Mouse (Mus musculus): Measurements from ENCODE around the gene Ddi2. TPM values are rescaled to one million over a fixed set of nuclear protein-coding genes. Genes with fewer than 3 reads are reported as not detected.

The Ddi2 gene
- total and polyA plus RNA-seq, 2 experiments from 2014 or later: 11.5 to 32.8 TPM

DNA sequence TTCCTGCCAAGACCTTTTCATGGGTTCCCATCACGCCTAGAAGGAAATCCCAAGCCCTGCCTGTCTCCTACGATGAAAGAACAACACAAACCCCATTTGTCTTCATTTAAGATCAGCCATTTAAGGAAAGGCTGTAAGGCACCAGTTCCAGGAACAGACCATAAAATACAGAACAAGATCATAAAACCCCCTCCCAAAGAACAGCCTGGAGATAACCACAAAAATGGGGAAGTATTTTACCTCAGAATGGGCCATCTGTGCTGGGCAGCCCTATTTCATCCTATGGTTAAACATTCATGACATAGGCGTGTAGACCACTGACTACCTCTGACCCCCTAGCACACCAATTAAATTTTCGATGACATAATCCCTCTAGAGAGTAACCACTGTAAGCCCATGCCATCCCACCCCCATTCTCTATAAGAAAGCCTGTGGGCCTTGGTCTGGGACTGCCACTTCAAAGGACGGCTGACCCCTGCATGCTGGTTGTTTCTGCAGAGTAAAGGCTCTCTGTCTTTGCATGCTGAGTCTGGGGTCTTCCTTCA lies 9.5 kb downstream of the Ddi2 start:
- no peak for DNase-seq (ENCODE audit: low spot score)
- no peak for TF ChIP-seq CTCF (IDR thresholded peaks at IDR 0.05; ENCODE audit: low read depth)
- TF ChIP-seq EP300 (IDR thresholded peaks at IDR 0.05; ENCODE audit: low read depth): no peak
- Histone ChIP-seq H3K27me3 (ENCODE audit: control insufficient read depth, insufficient read depth, low read length) (no peaks in the 10 kb centered on the region), H3K4me2 (ENCODE audit: low read depth, low read length) (no peak overlapping the region), H3K9ac (replicated peaks; ENCODE audit: low read depth, low read length) (no peak overlapping the region), H3K27ac (ENCODE audit: low read depth) (no peak overlapping the region), H3K4me3 (ENCODE audit: low read depth, low read length) (no peak overlapping the region), H3K4me1 (ENCODE audit: control insufficient read depth, insufficient read depth) (peaks cover 18% of the 10 kb centered on the region; the same call in 1 of the 2 replicates), H3K36me3 (replicated peaks; ENCODE audit: control insufficient read depth, insufficient read depth, low read length) (peaks cover 45% of the 10 kb centered on the region), H3K9me3 (replicated peaks; ENCODE audit: control insufficient read depth, low read length) (no peaks in the 10 kb centered on the region)
- no peak for ATAC-seq (ENCODE audit: insufficient read depth, low read depth)
- 81% methylated on average over 5 of the region's 5 CpGs for WGBS

DNA sequence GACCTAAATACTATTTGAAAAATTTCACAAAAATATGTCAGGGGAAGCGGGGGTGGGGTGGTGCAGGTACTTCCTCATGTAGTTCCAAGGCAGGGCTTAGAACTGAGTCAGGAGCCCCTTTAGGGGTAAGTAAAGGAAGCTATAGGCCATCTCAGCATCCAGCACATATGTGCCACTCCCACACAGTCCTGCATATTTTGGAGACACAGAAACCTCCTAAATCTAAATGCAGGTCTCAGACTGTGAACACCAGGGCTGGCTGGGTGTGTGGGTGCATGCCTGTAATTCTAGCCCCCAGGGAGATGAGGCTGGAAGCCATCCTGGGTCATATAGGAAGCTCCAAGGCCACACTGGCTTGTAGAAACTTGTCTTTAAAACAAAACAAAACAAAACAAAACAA lies 12.0 kb downstream of the Ddi2 start:
- no peak for ATAC-seq (ENCODE audit: insufficient read depth, low read depth)
- H3K9me3 ChIP-seq (replicated peaks; ENCODE audit: control insufficient read depth, low read length): no peaks in the 10 kb centered on the region
- H3K27ac ChIP-seq (ENCODE audit: low read depth): no peak overlapping the region
- peaks cover 14% of the 10 kb centered on the region; the same call in 1 of the 2 replicates for H3K4me1 ChIP-seq (ENCODE audit: control insufficient read depth, insufficient read depth)
- no peaks in the 10 kb centered on the region for H3K27me3 ChIP-seq (ENCODE audit: control insufficient read depth, insufficient read depth, low read length)
- no peak overlapping the region for H3K4me3 ChIP-seq (ENCODE audit: low read depth, low read length)
- no peak overlapping the region for H3K4me2 ChIP-seq (ENCODE audit: low read depth, low read length)
- H3K9ac ChIP-seq (replicated peaks; ENCODE audit: low read depth, low read length): no peak overlapping the region
- TF ChIP-seq CTCF (IDR thresholded peaks at IDR 0.05; ENCODE audit: low read depth): no peak
- TF ChIP-seq EP300 (IDR thresholded peaks at IDR 0.05; ENCODE audit: low read depth): no peak
- 92% methylated on average over 1 of the region's 1 CpGs for WGBS
- DNase-seq (ENCODE audit: low spot score): no peak
- peaks cover 67% of the 10 kb centered on the region for H3K36me3 ChIP-seq (replicated peaks; ENCODE audit: control insufficient read depth, insufficient read depth, low read length)

DNA sequence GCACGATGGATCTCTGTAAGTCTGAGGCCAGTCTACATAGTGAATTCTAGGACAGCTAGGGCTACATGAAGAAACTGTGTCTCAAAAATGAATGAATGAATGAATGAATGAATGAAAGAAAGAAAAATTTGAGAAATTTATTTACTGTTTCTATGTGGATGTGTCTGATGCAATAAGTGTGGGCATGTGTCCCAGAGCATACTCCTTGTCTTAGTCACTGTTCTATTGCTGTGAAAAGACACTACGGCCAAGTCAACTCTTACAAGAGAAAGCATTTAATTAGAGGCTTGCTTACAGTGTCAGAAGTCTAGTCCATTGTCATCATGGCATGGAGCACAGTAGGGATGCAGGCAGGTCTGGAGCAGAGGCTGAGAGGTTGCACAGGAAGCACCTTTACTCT lies 14.2 kb downstream of the Ddi2 start:
- DNase-seq (ENCODE audit: low spot score) (no peak), ATAC-seq (ENCODE audit: insufficient read depth, low read depth) (no peak)
- Histone ChIP-seq H3K4me1 (ENCODE audit: control insufficient read depth, insufficient read depth) (no peaks in the 10 kb centered on the region), H3K27ac (ENCODE audit: low read depth) (no peak overlapping the region), H3K4me2 (ENCODE audit: low read depth, low read length) (no peak overlapping the region), H3K27me3 (ENCODE audit: control insufficient read depth, insufficient read depth, low read length) (no peaks in the 10 kb centered on the region), H3K36me3 (replicated peaks; ENCODE audit: control insufficient read depth, insufficient read depth, low read length) (peaks cover 89% of the 10 kb centered on the region), H3K4me3 (ENCODE audit: low read depth, low read length) (no peak overlapping the region), H3K9ac (replicated peaks; ENCODE audit: low read depth, low read length) (no peak overlapping the region), H3K9me3 (replicated peaks; ENCODE audit: control insufficient read depth, low read length) (no peaks in the 10 kb centered on the region)
- TF ChIP-seq CTCF (IDR thresholded peaks at IDR 0.05; ENCODE audit: low read depth) (no peak), EP300 (IDR thresholded peaks at IDR 0.05; ENCODE audit: low read depth) (no peak)
- 90% methylated on average over 2 of the region's 2 CpGs for WGBS

DNA sequence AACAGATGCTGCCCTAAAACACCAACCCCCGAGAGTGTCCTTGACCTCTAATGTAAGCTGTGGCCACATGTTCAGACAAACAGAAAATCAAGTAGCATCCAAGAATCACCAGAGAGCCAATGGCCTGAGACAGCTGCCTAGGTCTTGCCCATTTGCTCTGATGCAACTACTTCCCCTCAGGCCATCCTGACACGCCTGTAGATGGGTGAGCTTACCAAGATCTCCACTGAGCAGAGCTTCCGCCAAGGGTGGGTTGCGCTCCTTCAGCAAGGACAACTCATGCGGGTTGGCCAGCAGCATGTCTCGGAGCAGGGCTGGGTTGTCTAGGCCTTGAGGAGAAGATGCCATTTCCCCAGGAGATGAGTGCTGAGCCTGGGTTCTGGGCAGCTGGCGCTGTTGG lies 15.2 kb downstream of the Ddi2 start:
- Histone ChIP-seq H3K9ac (replicated peaks; ENCODE audit: low read depth, low read length) (no peak overlapping the region), H3K4me2 (ENCODE audit: low read depth, low read length) (no peak overlapping the region), H3K4me3 (ENCODE audit: low read depth, low read length) (no peak overlapping the region), H3K27ac (ENCODE audit: low read depth) (no peak overlapping the region), H3K4me1 (ENCODE audit: control insufficient read depth, insufficient read depth) (no peaks in the 10 kb centered on the region), H3K36me3 (replicated peaks; ENCODE audit: control insufficient read depth, insufficient read depth, low read length) (peaks cover 95% of the 10 kb centered on the region), H3K9me3 (replicated peaks; ENCODE audit: control insufficient read depth, low read length) (no peaks in the 10 kb centered on the region), H3K27me3 (ENCODE audit: control insufficient read depth, insufficient read depth, low read length) (no peaks in the 10 kb centered on the region)
- DNase-seq (ENCODE audit: low spot score) (no peak), ATAC-seq (ENCODE audit: insufficient read depth, low read depth) (no peak)
- TF ChIP-seq EP300 (IDR thresholded peaks at IDR 0.05; ENCODE audit: low read depth) (no peak), CTCF (IDR thresholded peaks at IDR 0.05; ENCODE audit: low read depth) (no peak)
- WGBS: 91% methylated on average over 7 of the region's 7 CpGs

DNA sequence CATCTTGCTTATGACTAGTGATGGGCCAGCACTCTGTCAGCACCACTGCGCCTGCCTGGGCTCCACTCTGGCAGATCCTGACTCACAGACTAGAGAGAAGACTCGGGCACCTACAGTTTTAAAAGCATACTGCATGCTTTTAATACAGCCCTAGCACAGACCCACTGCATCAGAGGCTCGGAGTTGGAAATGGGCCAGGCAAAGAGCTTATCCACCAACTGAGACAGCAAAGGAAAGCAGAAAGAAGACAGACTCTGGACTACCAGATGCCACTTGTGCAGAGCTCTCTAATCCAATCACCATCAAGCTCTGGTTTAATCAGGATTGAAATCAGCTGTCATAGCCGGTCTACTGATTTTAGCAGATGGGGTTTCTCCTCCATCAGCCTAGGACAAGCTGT lies 17.9 kb downstream of the Ddi2 start:
- Histone ChIP-seq H3K9me3 (replicated peaks; ENCODE audit: control insufficient read depth, low read length) (no peaks in the 10 kb centered on the region), H3K4me1 (ENCODE audit: control insufficient read depth, insufficient read depth) (no peaks in the 10 kb centered on the region), H3K4me2 (ENCODE audit: low read depth, low read length) (no peak overlapping the region), H3K9ac (replicated peaks; ENCODE audit: low read depth, low read length) (no peak overlapping the region), H3K36me3 (replicated peaks; ENCODE audit: control insufficient read depth, insufficient read depth, low read length) (peaks cover 96% of the 10 kb centered on the region), H3K4me3 (ENCODE audit: low read depth, low read length) (no peak overlapping the region), H3K27ac (ENCODE audit: low read depth) (no peak overlapping the region), H3K27me3 (ENCODE audit: control insufficient read depth, insufficient read depth, low read length) (no peaks in the 10 kb centered on the region)
- 65% methylated on average over 4 of the region's 4 CpGs for WGBS
- DNase-seq (ENCODE audit: low spot score) (no peak), ATAC-seq (ENCODE audit: insufficient read depth, low read depth) (no peak)
- TF ChIP-seq EP300 (IDR thresholded peaks at IDR 0.05; ENCODE audit: low read depth): no peak
- no peak for TF ChIP-seq CTCF (IDR thresholded peaks at IDR 0.05; ENCODE audit: low read depth)

DNA sequence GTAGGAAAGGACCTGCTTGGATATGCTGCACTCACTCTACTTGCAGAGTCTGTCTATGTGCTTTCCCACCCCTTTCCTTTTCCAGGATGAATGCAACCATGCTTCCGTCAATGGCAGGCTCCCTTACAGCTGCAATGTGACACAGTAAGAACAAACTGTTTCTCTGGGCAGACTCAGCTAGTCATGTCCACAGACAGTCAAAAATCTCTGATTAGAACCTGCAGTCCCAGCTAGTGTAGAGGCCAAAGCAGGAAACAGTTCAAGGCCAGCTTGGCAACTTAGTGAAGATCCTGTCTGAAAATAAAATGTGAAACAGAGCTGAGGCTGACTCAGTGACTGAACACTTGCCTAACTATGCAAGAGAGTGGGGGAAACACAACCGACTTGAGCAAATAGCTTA lies 18.6 kb downstream of the Ddi2 start:
- Histone ChIP-seq H3K9me3 (replicated peaks; ENCODE audit: control insufficient read depth, low read length) (no peaks in the 10 kb centered on the region), H3K27me3 (ENCODE audit: control insufficient read depth, insufficient read depth, low read length) (no peaks in the 10 kb centered on the region), H3K4me3 (ENCODE audit: low read depth, low read length) (no peak overlapping the region), H3K36me3 (replicated peaks; ENCODE audit: control insufficient read depth, insufficient read depth, low read length) (peaks cover 95% of the 10 kb centered on the region), H3K9ac (replicated peaks; ENCODE audit: low read depth, low read length) (no peak overlapping the region), H3K4me1 (ENCODE audit: control insufficient read depth, insufficient read depth) (no peaks in the 10 kb centered on the region), H3K27ac (ENCODE audit: low read depth) (no peak overlapping the region), H3K4me2 (ENCODE audit: low read depth, low read length) (no peak overlapping the region)
- ATAC-seq (ENCODE audit: insufficient read depth, low read depth) (no peak), DNase-seq (ENCODE audit: low spot score) (no peak)
- TF ChIP-seq CTCF (IDR thresholded peaks at IDR 0.05; ENCODE audit: low read depth) (no peak), EP300 (IDR thresholded peaks at IDR 0.05; ENCODE audit: low read depth) (no peak)
- WGBS: 78% methylated on average over 2 of the region's 2 CpGs
